Mouse (Mus musculus): ENCODE measurements around the gene Serping1. TPM values are rescaled to one million over a fixed set of nuclear protein-coding genes. Genes with fewer than 3 reads are reported as not detected.
"Not testable (repeated sequence)": the region's sequence is repeated elsewhere in the genome, so short reads cannot be mapped to it uniquely, and the experiment has no call there.

Gene Serping1
- total RNA-seq, 2 experiments from 2014 or later = 5.3 to 8.4 TPM

DNA sequence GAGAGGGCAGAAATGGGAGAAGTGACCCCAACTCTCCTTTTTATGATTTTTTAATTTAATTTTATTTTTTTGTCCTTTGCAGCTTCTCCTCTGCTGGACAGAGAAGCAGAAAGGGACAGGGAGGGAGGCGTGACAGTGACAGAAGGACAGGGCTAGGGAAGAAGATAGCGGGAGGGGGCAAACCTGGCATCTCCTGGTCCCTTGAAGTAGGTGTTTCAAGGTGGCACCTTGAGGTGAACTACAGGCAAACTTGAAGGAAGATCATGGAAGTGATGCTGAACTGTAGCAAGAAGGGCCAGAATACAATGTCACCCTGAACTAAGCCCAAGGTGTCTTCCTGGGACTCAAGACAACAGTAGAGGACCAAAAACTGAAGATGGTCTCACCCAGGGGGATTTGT lies 40.3 kb downstream of the Serping1 start:
- intact Hi-C loops (cut with DNase I) = loop anchor here (5.0 kb wide), 1 partner anchor 147 kb away; no protein-coding TSS in a partner anchor
- H3K4me3 ChIP-seq = peak overlapping the region; percentile 78
- H3K27ac ChIP-seq = peak overlapping the region; percentile 97
- TF ChIP-seq CTCF (IDR thresholded peaks at IDR 0.05) = no peak
- no peak for DNase-seq (ENCODE audit: extremely low spot score in 1 of 2, low spot score in 2 of 2)

DNA sequence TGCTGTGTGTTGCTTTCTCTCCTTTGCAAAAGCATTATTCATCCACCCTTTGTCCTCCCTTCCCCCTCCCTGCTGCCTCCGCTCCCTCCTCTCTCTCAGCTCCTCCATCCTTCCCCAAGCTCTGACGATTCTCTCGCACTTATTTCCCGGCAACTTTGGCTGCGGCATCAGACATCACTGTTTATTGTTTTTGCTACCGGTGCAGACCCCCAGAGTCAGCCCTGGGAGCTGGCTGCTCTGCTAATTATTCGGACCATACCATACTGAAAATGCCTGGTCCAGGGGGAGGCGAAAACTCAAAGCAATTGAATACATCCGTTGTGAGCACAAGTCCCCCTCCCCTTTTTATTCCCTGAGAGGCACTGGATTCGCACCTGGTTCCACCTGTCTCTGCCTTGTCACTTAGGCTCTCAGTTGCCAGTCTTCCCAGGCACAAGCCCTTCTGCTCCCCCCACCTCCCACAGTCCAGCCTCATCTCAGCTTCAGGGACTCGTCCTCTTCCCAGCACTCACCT lies 40.8 kb downstream of the Serping1 start:
- peak overlapping the region; percentile 78 for H3K4me3 ChIP-seq
- no peak for TF ChIP-seq CTCF (IDR thresholded peaks at IDR 0.05)
- DNase-seq (ENCODE audit: extremely low spot score in 1 of 2, low spot score in 2 of 2) = peak; percentile 35 to 55
- intact Hi-C loops (cut with DNase I) = loop anchor here (5.0 kb wide), 1 partner anchor 148 kb away; no protein-coding TSS in a partner anchor
- H3K27ac ChIP-seq = peak overlapping the region; percentile 97

DNA sequence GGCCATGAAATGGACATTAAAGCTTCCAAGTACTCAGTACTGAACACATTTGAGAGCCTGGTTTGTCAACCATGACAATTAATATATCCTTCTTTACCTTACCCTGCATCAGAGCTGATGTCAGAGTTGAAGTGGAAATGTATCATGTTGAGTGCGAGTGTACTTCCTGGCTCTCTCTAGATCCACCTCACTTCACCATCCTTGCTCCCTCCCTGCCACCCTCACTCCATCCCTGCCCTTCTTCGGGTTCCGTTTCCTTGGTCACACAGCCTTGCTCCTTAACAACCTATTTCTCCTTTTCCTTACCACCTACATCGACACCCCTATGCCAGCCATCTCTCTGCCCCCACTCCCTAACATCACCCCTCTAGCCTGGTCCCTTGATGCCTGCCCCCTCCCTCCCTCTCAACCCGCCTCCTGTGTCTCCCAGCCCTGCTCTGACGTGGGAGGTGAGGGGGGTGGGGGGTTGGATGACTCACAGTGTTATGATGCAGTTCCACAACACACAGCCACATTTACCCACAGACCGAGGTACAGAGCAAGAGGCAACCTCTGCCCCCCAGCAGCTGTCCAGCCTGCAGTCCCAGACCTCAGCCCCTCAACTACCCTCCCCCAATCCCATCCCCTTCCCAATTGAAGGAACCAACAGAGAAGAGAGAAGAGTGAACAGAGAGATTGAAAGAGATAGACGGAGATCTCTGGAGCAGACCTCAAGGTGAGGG lies 41.5 kb downstream of the Serping1 start, which contains the start of gene Ypel4:
Ypel4 (plus strand) TSS at position 480 of the 722 bp plus-strand sequence.
- Histone ChIP-seq H3K27ac (peak within 1 kb of the TSS; percentile 97), H3K4me3 (peak within 1 kb of the TSS; percentile 78)
- no peak for TF ChIP-seq CTCF (IDR thresholded peaks at IDR 0.05)
- intact Hi-C loops (cut with DNase I) = loop anchor here (5.0 kb wide), 1 partner anchor 149 kb away; no protein-coding TSS in a partner anchor
- DNase-seq (ENCODE audit: extremely low spot score in 1 of 2, low spot score in 2 of 2) = peak; percentile 72 to 76

DNA sequence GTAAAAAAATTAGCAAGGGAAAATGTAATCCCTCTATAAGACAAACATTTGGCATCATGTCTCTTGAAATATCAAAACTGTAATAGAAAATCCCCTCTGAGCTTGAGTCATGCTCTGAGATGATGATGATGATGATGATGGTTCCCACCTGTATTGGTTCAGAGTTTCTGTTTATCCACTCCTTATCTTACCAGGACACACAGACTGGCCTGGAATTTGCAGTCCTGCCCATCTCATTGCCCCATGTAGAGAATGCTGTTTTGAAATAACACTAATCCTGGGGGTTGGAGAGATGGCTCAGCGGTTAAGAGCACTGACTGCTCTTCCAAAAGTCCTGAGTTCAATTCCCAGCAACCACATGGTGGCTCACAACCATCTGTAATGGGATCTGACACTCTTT lies 42.9 kb downstream of the Serping1 start:
- intact Hi-C loops (cut with DNase I) = loop anchor here (5.0 kb wide), 1 partner anchor 150 kb away; no protein-coding TSS in a partner anchor
- DNase-seq (ENCODE audit: extremely low spot score in 1 of 2, low spot score in 2 of 2) = no peak
- no peak for TF ChIP-seq CTCF (IDR thresholded peaks at IDR 0.05)
- H3K4me3 ChIP-seq = no peak overlapping the region
- no peak overlapping the region for H3K27ac ChIP-seq

DNA sequence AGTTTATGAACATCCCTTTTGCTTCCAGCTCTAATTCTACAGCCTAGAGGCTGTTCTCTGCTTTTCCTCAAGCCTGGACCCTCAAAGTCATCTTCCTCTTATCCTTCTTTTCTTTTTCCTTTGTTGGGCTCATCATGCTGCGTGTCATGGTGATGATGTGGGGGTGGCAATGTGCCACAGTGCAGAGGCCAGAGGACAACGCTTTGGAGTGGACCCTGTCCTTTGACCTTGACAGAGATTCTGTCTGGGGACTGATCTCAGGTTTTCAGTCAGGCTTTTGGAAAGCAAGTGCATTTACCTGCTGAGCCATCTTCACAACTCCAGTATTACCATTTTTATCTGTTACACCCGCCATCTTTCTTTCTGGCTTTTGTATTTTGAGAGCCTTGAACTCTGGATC lies 44.0 kb downstream of the Serping1 start:
- no peak overlapping the region for H3K4me3 ChIP-seq
- intact Hi-C loops (cut with DNase I) = loop anchor here (5.0 kb wide), 1 partner anchor 151 kb away; no protein-coding TSS in a partner anchor
- no peak for TF ChIP-seq CTCF (IDR thresholded peaks at IDR 0.05)
- no peak for DNase-seq (ENCODE audit: extremely low spot score in 1 of 2, low spot score in 2 of 2)
- no peak overlapping the region for H3K27ac ChIP-seq

DNA sequence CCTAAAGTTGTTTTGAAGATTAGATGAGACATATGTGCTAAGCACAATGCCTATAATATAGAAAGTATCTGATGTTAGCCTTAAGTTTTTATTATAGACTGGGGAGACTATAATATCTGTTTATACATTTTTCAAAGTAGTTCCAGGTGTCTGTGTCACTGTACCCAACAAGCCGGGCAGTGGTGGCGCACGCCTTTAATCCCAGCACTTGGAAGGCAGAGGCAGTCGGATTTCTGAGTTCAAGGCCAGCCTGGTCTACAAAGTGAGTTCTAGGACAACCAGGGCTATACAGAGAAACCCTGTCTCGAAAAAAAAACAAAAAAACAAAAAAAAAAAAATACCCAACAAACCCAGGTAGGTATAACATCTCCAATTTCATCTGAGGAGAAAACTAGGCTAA lies 47.1 kb downstream of the Serping1 start:
- not testable (repeated sequence) for H3K27ac ChIP-seq; H3K4me3 ChIP-seq; DNase-seq (ENCODE audit: extremely low spot score in 1 of 2, low spot score in 2 of 2)
- intact Hi-C loops (cut with DNase I) = loop anchor here (5.0 kb wide), 1 partner anchor 319 kb away; the partner anchor contains the start of gene Tnks1bp1

DNA sequence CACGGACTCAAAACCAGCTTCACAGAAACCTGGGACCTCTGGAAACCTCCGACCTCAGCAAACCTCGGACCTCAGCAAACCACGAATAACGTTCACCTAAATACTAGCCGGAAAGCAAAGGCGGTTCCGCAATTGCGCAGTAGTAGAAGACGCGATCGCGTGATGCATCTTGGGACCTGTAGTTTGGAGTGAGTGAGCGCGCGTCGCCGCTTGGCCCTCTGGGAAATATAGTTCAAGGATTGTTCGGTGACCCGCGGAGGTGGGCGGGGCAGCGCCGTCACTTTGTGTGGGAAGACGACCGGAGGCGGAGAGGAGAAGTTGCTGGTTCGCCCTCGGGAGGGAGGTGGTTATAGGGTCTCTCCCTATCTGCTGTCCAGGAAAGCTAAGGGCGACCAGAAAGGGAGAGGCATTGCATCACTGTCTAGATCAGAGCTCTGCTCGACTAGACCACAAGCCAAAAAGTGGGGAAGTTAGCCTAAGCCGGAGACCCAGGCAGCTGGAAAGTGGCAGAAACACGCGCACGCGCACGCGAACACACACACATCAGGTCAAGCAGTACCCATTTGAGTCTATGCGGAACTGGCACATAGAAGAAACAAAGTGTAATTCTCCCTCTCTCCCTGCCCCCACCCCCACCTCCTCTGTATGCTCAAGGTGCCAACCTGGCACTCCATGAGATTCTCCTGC lies 47.9 kb downstream of the Serping1 start, which contains the start of gene Clp1:
Clp1 (minus strand) TSS at position 179 of the 687 bp plus-strand sequence.
- peak within 1 kb of the TSS; percentile 92 for H3K27ac ChIP-seq
- peak within 1 kb of the TSS; percentile 82 for H3K4me3 ChIP-seq
- intact Hi-C loops (cut with DNase I) = loop anchor here (1.0 to 5.0 kb wide), 2 partner anchors 12 to 320 kb away; partner anchors contain the start of genes Tnks1bp1 and Zdhhc5
- no peak for TF ChIP-seq CTCF (IDR thresholded peaks at IDR 0.05)
- peak; percentile 95 to 96 for DNase-seq (ENCODE audit: extremely low spot score in 1 of 2, low spot score in 2 of 2)

DNA sequence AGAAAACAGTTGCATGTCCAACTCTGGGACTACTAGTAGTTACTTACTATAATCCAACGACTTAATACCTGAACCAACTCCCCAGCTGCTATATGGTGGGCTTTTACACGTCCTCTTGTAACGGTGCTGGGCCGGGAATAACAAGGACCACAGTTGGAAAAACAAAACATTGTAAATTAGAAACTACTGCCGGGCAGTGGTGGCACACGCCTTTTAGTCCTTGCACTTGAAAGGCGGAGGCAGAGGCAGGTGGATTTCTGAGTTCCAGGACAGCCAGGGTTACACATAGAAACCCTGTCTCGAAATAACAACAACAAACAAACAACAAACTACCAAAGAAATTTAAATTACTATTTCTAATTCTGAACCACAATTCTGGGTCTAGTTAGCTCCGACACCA lies 48.5 kb downstream of the Serping1 start:
- no peak for TF ChIP-seq CTCF (IDR thresholded peaks at IDR 0.05)
- DNase-seq (ENCODE audit: extremely low spot score in 1 of 2, low spot score in 2 of 2) = no peak
- H3K27ac ChIP-seq = peak overlapping the region; percentile 92
- H3K4me3 ChIP-seq = peak overlapping the region; percentile 82
- intact Hi-C loops (cut with DNase I) = loop anchor here (1.0 to 5.0 kb wide), 2 partner anchors 11 to 321 kb away; partner anchors contain the start of genes Tnks1bp1 and Zdhhc5

DNA sequence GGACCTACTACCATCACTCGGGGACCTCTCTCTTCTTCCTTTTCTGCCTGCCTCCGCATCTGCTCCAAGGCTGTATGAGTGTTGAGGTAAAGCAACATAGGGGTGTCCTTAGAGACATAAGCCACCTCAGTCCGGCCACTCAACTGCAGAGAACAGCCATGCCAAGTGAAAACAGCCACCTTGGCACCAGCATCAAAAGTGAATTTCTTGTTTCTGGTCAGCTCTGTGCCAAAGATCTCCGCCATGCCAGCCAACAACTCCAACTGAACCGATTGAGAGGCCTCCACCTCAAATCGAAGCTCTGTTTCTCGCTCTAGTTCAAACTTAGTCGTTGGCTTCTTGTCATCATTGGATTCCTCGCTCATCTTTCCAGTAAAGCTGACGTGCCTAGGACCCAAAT lies 49.5 kb downstream of the Serping1 start:
- no peak overlapping the region for H3K27ac ChIP-seq
- H3K4me3 ChIP-seq = no peak overlapping the region
- no peak for TF ChIP-seq CTCF (IDR thresholded peaks at IDR 0.05)
- intact Hi-C loops (cut with DNase I) = loop anchor here (5.0 kb wide), 1 partner anchor 322 kb away; the partner anchor contains the start of gene Tnks1bp1
- no peak for DNase-seq (ENCODE audit: extremely low spot score in 1 of 2, low spot score in 2 of 2)

DNA sequence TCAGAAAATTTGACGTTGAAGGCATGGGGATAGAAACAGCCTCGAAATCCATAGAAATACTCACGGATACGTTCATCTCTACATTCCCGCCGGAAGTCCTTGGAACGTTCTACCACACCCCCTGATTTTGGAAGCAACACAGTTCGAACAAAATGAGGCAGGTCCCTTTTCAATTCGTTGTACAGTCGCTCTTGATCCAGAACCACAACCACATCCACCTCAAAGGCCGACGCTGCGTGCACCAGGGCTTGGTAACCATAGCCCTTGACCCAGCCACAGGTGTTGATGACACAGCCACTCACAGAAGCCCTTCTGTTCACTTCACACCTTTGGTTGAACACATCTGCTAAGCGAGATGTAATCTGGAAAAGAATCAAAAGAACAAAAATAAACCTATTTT lies 51.4 kb downstream of the Serping1 start:
- H3K27ac ChIP-seq = no peak overlapping the region
- intact Hi-C loops (cut with DNase I) = no loop called here
- TF ChIP-seq CTCF (IDR thresholded peaks at IDR 0.05) = no peak
- no peak for DNase-seq (ENCODE audit: extremely low spot score in 1 of 2, low spot score in 2 of 2)
- no peak overlapping the region for H3K4me3 ChIP-seq

DNA sequence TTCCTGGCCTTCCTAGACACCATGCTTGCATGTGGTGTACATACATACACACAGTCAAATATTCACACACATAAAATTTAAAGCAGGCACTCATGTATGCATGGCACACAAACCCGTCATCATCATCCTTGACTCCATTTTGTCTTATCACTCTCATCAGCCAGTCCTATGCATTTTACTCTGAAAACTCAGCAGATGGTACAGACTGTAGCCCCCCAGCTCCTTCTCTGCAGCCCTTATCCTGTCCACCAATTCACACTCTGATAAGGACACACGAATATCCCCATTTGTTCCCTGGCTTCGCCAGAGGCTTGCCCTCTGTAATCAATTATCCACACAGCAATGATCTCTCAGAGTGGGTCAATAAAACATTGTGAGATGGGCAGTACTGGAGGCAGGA lies 54.1 kb downstream of the Serping1 start:
- H3K27ac ChIP-seq = no peak overlapping the region
- no peak overlapping the region for H3K4me3 ChIP-seq
- TF ChIP-seq CTCF (IDR thresholded peaks at IDR 0.05) = no peak
- intact Hi-C loops (cut with DNase I) = no loop called here
- no peak for DNase-seq (ENCODE audit: extremely low spot score in 1 of 2, low spot score in 2 of 2)

DNA sequence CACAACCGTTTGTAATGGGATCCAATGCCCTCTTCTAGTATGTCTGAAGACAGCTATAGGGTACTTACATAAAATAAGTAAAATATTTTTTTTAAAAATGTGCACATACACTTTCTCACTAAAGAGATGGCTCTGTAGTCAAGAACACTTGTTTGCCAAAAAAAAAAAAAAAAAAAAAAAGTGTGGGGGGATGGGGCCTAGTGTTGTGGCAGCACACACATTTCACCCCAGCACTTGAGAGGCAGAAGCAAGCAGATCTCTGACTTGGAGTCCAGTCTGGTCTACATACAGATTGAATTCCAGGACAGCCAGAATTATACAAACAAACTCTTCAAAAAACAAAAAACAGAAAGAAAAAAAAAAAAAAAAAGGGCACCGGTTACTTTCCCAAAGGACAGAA lies 54.5 kb downstream of the Serping1 start:
- H3K4me3 ChIP-seq = no peak overlapping the region
- no peak for DNase-seq (ENCODE audit: extremely low spot score in 1 of 2, low spot score in 2 of 2)
- no peak for TF ChIP-seq CTCF (IDR thresholded peaks at IDR 0.05)
- H3K27ac ChIP-seq = no peak overlapping the region
- intact Hi-C loops (cut with DNase I) = no loop called here

All from left cerebral cortex, adult 2 months (tissue).